Mouse (Mus musculus) yolk sac, embryonic 10.5 days (tissue): ENCODE measurements around the gene Rpl31.

Experiments
- DNase-seq: peaks from one replicate; pipeline ENCODE4 v3.0.0-alpha.2; 2017; ENCODE audit warnings: low spot score

Gene Rpl31

DNA sequence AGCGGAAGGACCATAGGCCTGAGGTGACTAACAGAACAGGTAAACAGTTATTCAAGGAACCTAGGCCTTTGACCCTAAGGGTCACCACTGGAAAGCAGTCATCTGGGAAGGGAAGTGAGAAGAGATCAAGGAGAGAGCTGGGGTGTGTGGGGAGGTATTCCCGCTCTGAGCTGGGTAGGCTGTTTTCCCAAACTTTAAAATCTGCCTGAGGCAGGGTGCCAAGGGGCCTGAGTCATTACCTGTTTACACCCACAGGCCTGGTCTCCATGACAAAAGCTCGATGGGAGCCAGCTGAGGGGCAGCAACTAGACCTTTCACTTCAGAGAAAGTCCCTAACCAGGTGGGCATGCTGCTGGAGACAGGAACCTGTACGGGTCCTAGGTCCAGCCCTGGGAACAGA is 31.6 kb downstream of the Rpl31 start:
- DNase-seq = no peak

DNA sequence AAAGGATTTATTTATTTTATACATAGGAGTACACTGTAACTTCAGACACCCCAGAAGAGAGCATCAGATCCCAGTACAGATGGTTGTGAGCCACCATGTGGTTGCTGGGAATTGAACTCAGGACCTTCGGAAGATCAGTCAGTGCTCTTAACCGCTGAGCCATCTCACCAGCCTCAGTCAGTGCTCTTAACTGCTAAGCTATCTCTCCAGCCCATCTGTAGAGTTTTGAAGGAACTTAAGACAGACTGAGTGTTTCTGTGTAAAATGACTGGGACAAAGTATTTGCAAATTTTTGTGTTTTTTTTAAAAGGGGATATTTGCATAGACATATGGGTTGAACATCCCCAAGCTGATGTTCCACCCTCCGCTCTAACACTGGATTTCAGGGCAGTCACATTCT is 32.5 kb downstream of the Rpl31 start:
- DNase-seq = no peak

- DNase-seq = no peak
Measured at GRCm38 (mm10) chr1:39407108-39407507, 39.5 kb downstream of the Rpl31 start.

GRCm38 (mm10) chr1:39408123-39408522 is 40.5 kb downstream of the Rpl31 start:
- DNase-seq = no peak

DNA sequence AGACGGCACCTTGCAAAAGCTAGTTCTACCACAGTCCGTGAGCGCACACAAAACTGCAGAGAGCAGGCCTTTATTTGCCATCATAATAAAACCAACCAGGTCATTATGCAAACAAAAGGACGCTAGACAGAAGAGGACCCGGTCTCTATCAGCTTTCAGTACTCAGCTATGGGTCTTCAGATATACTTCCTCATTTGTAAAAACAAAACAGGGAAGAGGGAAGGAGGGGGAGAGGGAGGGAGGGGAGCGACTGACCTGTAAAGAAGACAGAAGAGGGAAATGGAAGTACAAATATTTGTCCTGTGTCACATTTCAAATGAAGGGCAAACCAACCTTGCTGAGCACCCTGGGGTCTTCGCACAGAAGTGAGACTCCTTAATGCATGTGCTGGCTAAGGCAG is 41.0 kb downstream of the Rpl31 start:
- DNase-seq = no peak

GRCm38 (mm10) chr1:39410085-39410821 is 42.6 kb downstream of the Rpl31 start:
- no peak for DNase-seq

DNA sequence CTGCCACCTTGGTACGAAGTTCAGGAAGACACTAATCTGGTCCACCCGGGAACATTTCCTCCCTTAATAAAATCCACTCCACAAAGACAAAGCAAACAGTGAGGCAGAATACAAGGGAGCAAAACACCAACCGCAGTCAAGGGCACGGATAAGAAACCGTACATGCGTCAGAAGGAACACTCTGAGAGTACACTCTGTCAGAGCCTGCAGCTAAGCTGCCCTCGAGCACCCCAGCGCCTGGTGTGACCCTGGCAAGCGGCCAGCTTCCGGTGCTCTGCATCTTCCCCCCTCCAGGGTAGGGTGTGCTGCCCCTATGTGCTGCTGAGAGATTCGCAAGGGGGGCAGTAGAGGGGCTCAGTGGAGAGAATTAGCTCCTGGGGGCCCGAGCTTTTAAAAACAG is 50.2 kb downstream of the Rpl31 start:
- no peak for DNase-seq

DNA sequence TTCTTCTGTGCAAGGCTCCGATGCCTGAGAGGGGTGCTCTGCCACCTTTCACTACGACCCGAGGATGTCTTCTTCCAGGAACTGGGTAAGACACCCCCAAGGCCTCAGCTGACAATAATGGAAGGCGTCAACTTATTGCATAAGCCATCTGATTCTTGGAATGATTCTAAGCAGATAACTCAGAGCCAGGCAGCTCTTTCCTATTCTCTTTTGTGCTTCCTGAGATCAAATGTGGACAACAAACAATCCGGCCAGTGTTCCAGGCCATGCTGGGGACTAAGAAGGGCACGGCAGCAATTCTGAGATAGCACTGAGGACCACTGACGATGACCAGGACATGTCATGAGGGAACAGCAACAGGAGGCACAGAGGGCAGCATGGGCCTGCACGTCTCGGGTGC is 51.2 kb downstream of the Rpl31 start:
- DNase-seq = no peak

DNA sequence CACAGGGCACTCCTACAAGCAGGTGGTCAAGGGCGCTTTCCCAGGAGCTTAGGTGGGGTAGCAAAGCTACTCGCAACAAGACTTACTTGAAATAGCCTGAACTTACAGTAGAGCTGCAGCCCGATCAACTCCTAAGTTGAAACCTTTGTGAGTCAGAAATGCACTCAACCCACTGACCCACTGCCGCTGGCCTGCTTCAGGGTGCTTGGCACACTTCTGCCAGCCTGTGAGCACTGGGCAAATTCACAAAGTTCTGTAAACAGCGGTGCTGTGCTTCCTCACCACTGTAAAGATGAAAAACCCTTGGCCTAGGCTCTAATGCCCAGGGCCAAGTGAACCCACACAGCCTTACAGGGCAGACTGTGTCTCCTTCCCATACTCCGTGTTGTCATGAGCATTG is 53.3 kb downstream of the Rpl31 start:
- DNase-seq = no peak
